In the genomic region with DNA sequence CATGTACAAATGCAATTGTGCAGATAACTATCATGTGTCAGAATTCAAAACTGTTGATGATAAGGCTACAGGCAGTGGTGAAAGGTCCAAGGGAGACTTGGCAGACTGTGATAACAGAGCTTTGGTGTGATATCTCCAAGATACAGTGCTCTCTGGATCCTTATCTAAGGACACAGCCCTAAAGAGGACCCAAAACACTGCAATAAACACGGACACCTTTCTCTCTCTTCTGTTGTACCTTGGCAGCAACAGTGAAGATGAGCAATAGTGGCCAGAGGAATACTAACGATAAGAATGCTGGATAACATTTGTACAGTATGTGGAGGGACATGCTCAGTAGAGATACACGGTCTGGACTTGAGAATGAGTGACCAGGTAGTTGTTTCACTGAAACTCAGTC, we compare ENCODE assay signal across 21 mouse cellular contexts. TPM values are rescaled to one million over a fixed set of nuclear protein-coding genes. Genes with fewer than 3 reads are reported as not detected.
A peak's percentile ranks its signal among the peaks of the same experiment; 100 is the strongest.
DNase-seq lines count a peak whose midpoint lies in the region; ATAC-seq and TF ChIP-seq lines count a peak whose summit lies in the region.
"Had no signal": no experiment of that assay in that cellular context is flagged by ENCODE, and none has a peak within 500 bp of the region (broad histone marks: within the 10 kb centered on the region; RNA-seq: fewer than 3 reads in every experiment).

No protein-coding gene starts in this region.

- no peak for TF ChIP-seq CTCF in liver, postnatal 0 days (IDR thresholded peaks at IDR 0.05; ENCODE audit: low read depth)
- TF ChIP-seq CTCF in forebrain, postnatal 0 days (IDR thresholded peaks at IDR 0.05; ENCODE audit: low read depth), result no peak

- no peak overlapping the region for H3K4me2 ChIP-seq in liver, embryonic 12.5 days
- H3K4me2 ChIP-seq in liver, postnatal 0 days (ENCODE audit: low read depth, low read length), result no peak overlapping the region
- no peak overlapping the region for H3K4me2 ChIP-seq in liver, embryonic 16.5 days (ENCODE audit: low read depth, low read length)
- H3K4me2 ChIP-seq in forebrain, postnatal 0 days (ENCODE audit: low read depth), result no peak overlapping the region
- H3K4me2 ChIP-seq: heart, embryonic 11.5 days; hindbrain, embryonic 14.5 days had no signal

- DNase-seq in liver, postnatal 0 days, result no peak
- no peak for DNase-seq in forebrain, postnatal 0 days
- no peak for DNase-seq in adrenal gland, adult 2 months
- no peak for DNase-seq in left cerebral cortex, postnatal 14 days (ENCODE audit: low spot score in 2 of 2)
- DNase-seq: adrenal gland, postnatal 25 days; cerebellum, adult 18-20 months; cerebellum, adult 9-11 months; cerebellum, postnatal 36 days; gastrocnemius, postnatal 10 days; heart, adult 2 months had no signal

- intact Hi-C loops in left cerebral cortex, postnatal 14 days (cut with DNase I), result no loop called here

- peak; percentile 48; the same call in 1 of the 2 replicates for ATAC-seq in liver, embryonic 12.5 days
- no peak for ATAC-seq in liver, postnatal 0 days
- peak; percentile 7; the same call in 1 of the 2 replicates for ATAC-seq in common myeloid progenitor, adult 5-6 weeks (replicated peaks; ENCODE audit: low read depth, poor library complexity, severe bottlenecking)
- peak; percentile 58 for ATAC-seq in liver, embryonic 16.5 days (ENCODE audit: low read depth)
- ATAC-seq in forebrain, postnatal 0 days, result no peak
- ATAC-seq: forebrain, embryonic 14.5 days had no signal

- H3K27ac ChIP-seq in liver, embryonic 12.5 days, result no peak overlapping the region
- H3K27ac ChIP-seq in liver, postnatal 0 days (ENCODE audit: low read depth), result no peak overlapping the region
- H3K27ac ChIP-seq in liver, embryonic 16.5 days (ENCODE audit: low read length), result no peak overlapping the region
- H3K27ac ChIP-seq in forebrain, postnatal 0 days (ENCODE audit: low read depth, low read length), result no peak overlapping the region
- H3K27ac ChIP-seq: embryonic facial prominence, embryonic 10.5 days; forebrain, embryonic 10.5 days; heart, adult 2 months; hindbrain, embryonic 10.5 days; hindbrain, embryonic 14.5 days had no signal

- peaks cover 35% of the 10 kb centered on the region for H3K4me1 ChIP-seq in liver, embryonic 12.5 days
- peaks cover 8% of the 10 kb centered on the region; the same call in 1 of the 2 replicates for H3K4me1 ChIP-seq in liver, postnatal 0 days (ENCODE audit: insufficient read depth)
- peaks cover 6% of the 10 kb centered on the region for H3K4me1 ChIP-seq in liver, embryonic 16.5 days (ENCODE audit: control insufficient read depth, low read depth, low read length)
- H3K4me1 ChIP-seq in forebrain, postnatal 0 days (ENCODE audit: insufficient read depth), result no peaks in the 10 kb centered on the region
- H3K4me1 ChIP-seq: embryonic facial prominence, embryonic 10.5 days; forebrain, embryonic 10.5 days; hindbrain, embryonic 10.5 days had no signal

- no peaks in the 10 kb centered on the region for H3K36me3 ChIP-seq in liver, embryonic 12.5 days
- no peaks in the 10 kb centered on the region for H3K36me3 ChIP-seq in liver, postnatal 0 days (replicated peaks; ENCODE audit: insufficient read depth, low read length)
- H3K36me3 ChIP-seq in liver, embryonic 16.5 days (ENCODE audit: control insufficient read depth, insufficient read depth), result no peaks in the 10 kb centered on the region
- H3K36me3 ChIP-seq in forebrain, postnatal 0 days (ENCODE audit: insufficient read depth), result peaks cover 6% of the 10 kb centered on the region; the same call in 1 of the 2 replicates
- H3K36me3 ChIP-seq: embryonic facial prominence, embryonic 10.5 days had no signal

- no peak overlapping the region for H3K9ac ChIP-seq in liver, embryonic 12.5 days
- H3K9ac ChIP-seq in liver, postnatal 0 days (replicated peaks), result no peak overlapping the region
- H3K9ac ChIP-seq in liver, embryonic 16.5 days (ENCODE audit: low read depth, low read length), result no peak overlapping the region
- H3K9ac ChIP-seq in forebrain, postnatal 0 days, result no peak overlapping the region
- H3K9ac ChIP-seq: hindbrain, embryonic 14.5 days had no signal

- 55% methylated on average over 3 of the region's 3 CpGs for WGBS in liver, embryonic 12.5 days (ENCODE audit: insufficient replicate concordance)
- WGBS in liver, postnatal 0 days (ENCODE audit: insufficient replicate concordance), result 58% methylated on average over 3 of the region's 3 CpGs
- WGBS in liver, embryonic 16.5 days (ENCODE audit: insufficient replicate concordance), result 40% methylated on average over 3 of the region's 3 CpGs
- 86% methylated on average over 3 of the region's 3 CpGs for WGBS in forebrain, postnatal 0 days

- no peak overlapping the region for H3K4me3 ChIP-seq in liver, embryonic 12.5 days
- H3K4me3 ChIP-seq in liver, postnatal 0 days (ENCODE audit: low read depth, low read length), result no peak overlapping the region
- H3K4me3 ChIP-seq in liver, embryonic 16.5 days (ENCODE audit: low read depth, low read length), result no peak overlapping the region
- no peak overlapping the region for H3K4me3 ChIP-seq in forebrain, postnatal 0 days (ENCODE audit: low read depth, low read length)
- H3K4me3 ChIP-seq: embryonic facial prominence, embryonic 10.5 days; erythroblast, embryonic 14.5 days; forebrain, embryonic 10.5 days; heart, adult 2 months; hindbrain, embryonic 10.5 days had no signal

- H3K9me3 ChIP-seq in liver, embryonic 12.5 days (replicated peaks), result no peaks in the 10 kb centered on the region
- H3K9me3 ChIP-seq in liver, postnatal 0 days (ENCODE audit: low read length), result no peaks in the 10 kb centered on the region
- H3K9me3 ChIP-seq in liver, embryonic 16.5 days (replicated peaks; ENCODE audit: control insufficient read depth, low read length), result no peaks in the 10 kb centered on the region
- H3K9me3 ChIP-seq in forebrain, postnatal 0 days (ENCODE audit: low read length), result no peaks in the 10 kb centered on the region
- H3K9me3 ChIP-seq: embryonic facial prominence, embryonic 10.5 days; hindbrain, embryonic 10.5 days had no signal

- no peak for TF ChIP-seq EP300 in liver, postnatal 0 days (IDR thresholded peaks at IDR 0.05; ENCODE audit: low read depth)

- no peaks in the 10 kb centered on the region for H3K27me3 ChIP-seq in liver, embryonic 12.5 days (replicated peaks)
- H3K27me3 ChIP-seq in liver, postnatal 0 days (ENCODE audit: insufficient read depth, low read length), result no peaks in the 10 kb centered on the region
- no peaks in the 10 kb centered on the region for H3K27me3 ChIP-seq in liver, embryonic 16.5 days (ENCODE audit: control insufficient read depth, insufficient read depth, low read depth, low read length)
- no peaks in the 10 kb centered on the region for H3K27me3 ChIP-seq in forebrain, postnatal 0 days (ENCODE audit: insufficient read depth, low read length)

RNA-seq across cellular contexts. Expression of gene St8sia1, which starts 55.8 kb away (rescaled TPM):
- polyA plus RNA-seq in liver, embryonic 12.5 days (2016; fragmentation: Nextera tagmentation; extraction: Ambion mirVana), result 0.67 TPM in 2 replicates
- polyA plus RNA-seq in liver, postnatal 0 days (2015; fragmentation: Nextera tagmentation; extraction: Ambion mirVana), result 0.05 and 0.22 TPM in 2 replicates
- 0.50 TPM in 1 of 2 replicates, not detected in the other for total RNA-seq in common myeloid progenitor, adult 5-6 weeks (2017)
- polyA plus RNA-seq in liver, embryonic 16.5 days (2015; fragmentation: Nextera tagmentation; extraction: Ambion mirVana), result 0.05 and 0.21 TPM in 2 replicates
- total RNA-seq in forebrain, postnatal 0 days (2014; rRNA removed), result 10.8 and 15.5 TPM in 2 replicates
- 2.3 and 3.5 TPM in 2 replicates for polyA plus RNA-seq in forebrain, postnatal 0 days (2015; fragmentation: Nextera tagmentation; extraction: Ambion mirVana)
- total RNA-seq in adrenal gland, adult 2 months (2021), result 1 to 10 TPM in 1 of 2 experiments, under 1 TPM in 1; 0.43 to 1.8 TPM
- 0.13 and 0.25 TPM in 2 replicates for polyA plus RNA-seq in adrenal gland, adult 2 months (2012; rRNA removed)
- 10 to 100 TPM; 22.1 to 24.0 TPM for total RNA-seq in left cerebral cortex, postnatal 14 days (2021)
- total RNA-seq: MEL had no signal
- polyA plus RNA-seq: erythroblast, embryonic 14.5 days had no signal

Comparison
In these comparisons a context has a peak if more than half of its experiments do, and no peak if none do; other contexts are left out.
1. ATAC-seq: peak in liver, embryonic 12.5 days (single experiment), common myeloid progenitor, adult 5-6 weeks (single experiment) and liver, embryonic 16.5 days (single experiment); none in liver, postnatal 0 days (single experiment) and forebrain, postnatal 0 days (single experiment).